Mouse (Mus musculus): ENCODE results near the gene Galnt18.

The Galnt18 gene

GRCm38 (mm10) chr7:111771251-111771801 is 8.5 kb downstream of the Galnt18 start:
- DNase-seq (ENCODE audit: low spot score in 2 of 2), result no peak

DNA sequence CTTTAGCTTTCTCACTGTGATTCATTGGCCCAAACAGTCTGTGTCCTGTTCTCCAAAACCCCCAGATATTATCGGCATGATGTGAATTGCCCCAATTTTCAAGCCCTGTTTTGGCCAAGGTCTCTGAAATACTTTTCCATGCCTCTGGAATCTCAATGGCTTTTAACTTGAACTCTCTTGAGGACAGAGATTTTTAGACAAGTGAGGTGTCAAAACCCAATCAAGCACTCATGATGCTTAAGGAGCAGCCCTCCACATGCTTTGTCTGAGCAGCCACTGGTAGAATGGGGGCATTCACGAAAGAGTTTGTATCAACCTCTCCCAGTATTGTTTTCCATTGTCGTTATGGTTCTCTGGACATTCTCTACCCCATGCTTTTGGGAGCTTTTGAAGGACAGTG is 9.2 kb downstream of the Galnt18 start:
- DNase-seq (ENCODE audit: low spot score in 2 of 2), result no peak

DNA sequence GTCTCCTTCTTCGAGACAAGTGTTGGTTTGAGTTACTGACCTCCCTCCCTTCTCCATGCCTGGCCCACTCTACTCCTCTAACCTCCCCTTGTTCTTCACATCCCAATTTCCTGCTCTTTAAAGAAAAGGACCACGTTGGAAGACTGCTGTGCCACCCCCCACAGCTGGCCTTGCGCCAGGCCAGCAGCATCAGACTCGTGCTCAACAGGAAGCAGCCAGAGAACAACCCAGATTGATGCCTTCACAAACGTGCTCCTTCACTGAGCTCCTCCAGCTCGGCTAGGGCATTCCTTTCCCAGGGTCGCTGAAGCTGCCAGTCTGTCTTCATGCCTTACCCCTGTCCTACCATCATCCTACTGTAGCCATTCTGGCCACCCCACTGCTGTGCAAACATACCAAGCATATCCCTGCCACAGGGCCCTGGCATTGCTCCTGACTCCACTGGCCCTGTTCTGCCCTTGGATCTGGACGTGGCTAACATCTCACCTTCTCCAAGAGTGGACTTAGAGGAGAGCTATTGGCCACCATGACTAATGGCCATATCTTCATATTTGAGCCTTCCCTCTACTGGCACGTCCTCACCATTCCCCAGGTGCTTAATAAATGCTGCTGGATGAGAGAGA is 13.5 kb downstream of the Galnt18 start:
- DNase-seq (ENCODE audit: low spot score in 2 of 2), result no peak

- no peak for DNase-seq (ENCODE audit: low spot score in 2 of 2)
Observed at GRCm38 (mm10) chr7:111762754-111763153, 17.0 kb downstream of the Galnt18 start.

- DNase-seq (ENCODE audit: low spot score in 2 of 2), result peak; percentile 37 to 54
Observed at GRCm38 (mm10) chr7:111748571-111749071, 31.2 kb downstream of the Galnt18 start.

- DNase-seq (ENCODE audit: low spot score in 2 of 2), result no peak
Observed at GRCm38 (mm10) chr7:111744770-111745169, 35.0 kb downstream of the Galnt18 start.

GRCm38 (mm10) chr7:111741595-111741994 is 38.2 kb downstream of the Galnt18 start:
- DNase-seq (ENCODE audit: low spot score in 2 of 2), result no peak

- DNase-seq (ENCODE audit: low spot score in 2 of 2), result no peak
Observed at GRCm38 (mm10) chr7:111740091-111740490, 39.7 kb downstream of the Galnt18 start.

GRCm38 (mm10) chr7:111739371-111739765 is 40.4 kb downstream of the Galnt18 start:
- no peak for DNase-seq (ENCODE audit: low spot score in 2 of 2)

DNA sequence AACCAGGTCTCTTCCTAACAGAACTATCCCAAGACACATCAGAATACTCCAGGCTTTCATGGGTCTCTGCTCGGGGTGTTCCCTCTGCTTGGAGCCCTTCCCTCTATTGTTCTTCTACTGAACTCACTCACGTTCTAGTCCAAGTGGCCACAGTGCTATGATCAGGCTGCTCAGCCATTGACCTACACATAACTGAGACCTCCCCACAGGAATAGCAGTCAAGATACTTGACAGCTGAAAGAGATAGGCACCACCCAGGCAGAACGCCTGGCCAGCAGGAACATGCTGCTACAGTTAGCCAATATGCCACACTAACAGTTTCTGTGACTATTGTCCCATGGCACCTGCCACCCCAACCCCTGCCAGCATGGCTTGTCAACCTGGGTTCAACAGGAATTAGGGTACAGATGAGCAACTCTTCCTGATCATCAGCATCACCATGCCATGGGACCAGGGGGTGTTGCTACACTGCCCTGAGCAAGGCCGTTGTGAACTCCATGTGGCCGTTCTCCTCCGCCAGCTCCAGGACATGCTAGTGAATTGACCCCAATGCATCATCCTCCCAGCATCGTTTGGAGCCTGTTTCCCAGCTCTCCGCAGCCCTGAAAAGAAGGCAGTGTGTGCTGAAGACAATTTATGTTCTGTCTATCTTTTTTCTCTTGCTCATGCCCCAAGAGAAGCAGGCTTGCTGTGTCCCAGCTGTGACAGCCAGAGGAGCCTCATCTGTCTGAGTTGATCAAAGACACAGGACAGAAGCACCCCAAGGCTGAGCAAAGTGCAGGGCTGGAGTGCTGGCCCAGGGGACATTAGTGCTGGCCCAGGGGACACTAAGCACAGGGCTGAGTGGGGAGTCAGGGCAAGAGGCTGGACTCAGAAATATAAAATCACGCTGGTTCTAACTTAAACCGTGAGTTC is 41.1 kb downstream of the Galnt18 start:
- DNase-seq (ENCODE audit: low spot score in 2 of 2), result no peak

- peak in 1 of 2 experiments; percentile 28 for DNase-seq (ENCODE audit: low spot score in 2 of 2)
Observed at GRCm38 (mm10) chr7:111737426-111737825, 42.4 kb downstream of the Galnt18 start.

- peak in 1 of 2 experiments; percentile 21 for DNase-seq (ENCODE audit: low spot score in 2 of 2)
Observed at GRCm38 (mm10) chr7:111736365-111736764, 43.4 kb downstream of the Galnt18 start.

DNA sequence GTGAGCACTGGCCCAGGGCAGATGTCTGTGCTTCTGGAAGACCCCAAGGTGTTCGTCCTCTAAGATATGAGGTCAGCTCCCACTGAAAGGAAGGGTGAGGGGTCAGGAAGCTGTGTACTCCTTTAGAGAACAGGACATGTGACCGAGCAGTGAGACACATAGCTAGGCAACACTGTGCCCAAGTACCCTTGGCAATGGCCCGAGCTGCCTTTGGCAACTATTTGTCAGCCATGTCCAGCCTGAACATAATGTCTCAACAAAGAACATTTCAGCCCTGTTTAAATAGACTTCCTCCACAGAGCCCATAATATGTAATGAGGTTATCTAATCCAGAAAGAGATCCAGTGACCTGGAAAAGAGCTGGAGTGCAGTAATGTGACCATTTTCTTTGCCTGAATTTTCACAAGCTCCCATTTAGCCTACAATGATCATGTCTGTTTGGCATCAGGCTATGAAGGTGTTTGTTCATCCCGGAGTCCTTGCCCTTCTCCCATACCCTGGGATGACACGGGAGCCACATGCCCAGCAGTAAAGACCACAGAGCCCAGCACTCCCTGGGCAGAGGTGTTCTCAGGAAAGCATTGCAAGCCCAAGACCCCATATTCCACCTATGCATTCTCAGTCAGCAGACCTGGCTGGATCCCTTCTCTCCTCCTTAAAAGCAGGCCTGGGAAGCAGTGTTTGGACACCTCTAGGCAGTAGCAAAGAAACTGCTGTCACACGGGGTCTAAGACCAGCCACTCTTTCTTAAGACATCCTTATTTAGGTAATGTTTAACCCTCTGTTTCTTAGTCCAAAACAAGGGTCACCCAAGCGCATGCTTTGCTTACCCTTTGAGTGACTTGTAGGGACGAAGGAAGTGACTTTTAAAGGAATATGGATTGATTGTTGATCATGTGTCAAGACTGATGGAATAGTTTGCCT is 49.2 kb downstream of the Galnt18 start:
- DNase-seq (ENCODE audit: low spot score in 2 of 2), result no peak

DNA sequence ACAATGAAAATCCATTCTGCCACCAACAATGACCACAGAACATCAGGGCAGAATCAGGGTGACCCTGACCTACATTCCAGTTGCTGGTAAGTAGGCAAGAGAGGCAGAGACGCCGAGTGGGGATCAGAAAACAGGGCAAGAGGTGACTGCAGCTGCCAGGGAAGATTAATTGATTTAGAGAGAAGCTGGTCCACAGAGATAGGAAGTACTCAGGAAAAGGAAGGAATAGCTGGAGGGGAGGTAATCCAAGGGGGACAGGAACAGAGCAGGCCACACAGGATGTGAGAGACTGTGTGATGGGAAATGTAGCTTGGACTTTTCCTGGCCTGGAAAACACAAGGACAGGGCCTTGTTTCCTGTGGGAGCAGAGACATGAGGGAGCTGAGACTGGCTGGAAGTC is 52.8 kb downstream of the Galnt18 start:
- DNase-seq (ENCODE audit: low spot score in 2 of 2), result no peak

GRCm38 (mm10) chr7:111724730-111725129 is 55.0 kb downstream of the Galnt18 start:
- DNase-seq (ENCODE audit: low spot score in 2 of 2), result no peak

GRCm38 (mm10) chr7:111724004-111724403 is 55.8 kb downstream of the Galnt18 start:
- DNase-seq (ENCODE audit: low spot score in 2 of 2), result no peak

GRCm38 (mm10) chr7:111721308-111721698 is 58.5 kb downstream of the Galnt18 start:
- no peak for DNase-seq (ENCODE audit: low spot score in 2 of 2)

DNA sequence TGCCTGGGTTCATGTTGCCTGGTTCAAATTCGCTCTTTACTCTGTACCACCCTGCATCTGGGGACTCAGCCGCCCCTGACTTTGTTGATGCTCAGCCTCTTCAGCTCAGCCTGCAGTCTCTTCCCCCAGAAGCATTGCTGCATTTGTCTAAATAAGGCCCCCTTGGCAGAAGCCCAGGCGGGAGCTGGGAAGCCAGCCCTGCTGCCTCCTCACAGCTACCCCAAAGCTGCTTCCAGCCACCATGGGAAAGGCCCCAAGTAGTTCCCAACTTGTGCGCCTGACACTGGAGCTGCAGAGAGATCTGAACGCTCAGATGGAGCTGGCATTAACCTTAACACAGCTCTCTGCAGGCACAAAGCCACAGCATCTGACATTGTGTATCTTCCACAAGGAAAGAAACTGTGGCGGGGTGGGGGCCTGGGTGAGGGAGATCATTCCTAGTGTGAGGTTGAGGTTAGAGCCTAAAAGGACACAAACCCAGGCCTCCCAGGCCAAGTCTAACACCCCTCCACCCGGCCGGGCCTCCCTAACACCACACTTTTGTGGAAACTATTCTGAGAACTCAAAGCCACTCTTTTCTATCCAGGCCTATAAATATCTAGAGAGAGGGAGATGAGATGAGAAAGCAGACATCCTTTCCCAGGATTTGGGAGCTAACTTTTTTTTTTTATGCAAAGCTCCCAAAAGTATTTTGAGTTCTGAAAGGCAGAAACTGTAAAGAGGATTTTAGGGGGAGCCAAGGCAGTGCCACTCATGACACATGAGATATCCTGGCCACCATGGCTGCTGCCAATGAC is 59.1 kb downstream of the Galnt18 start:
- DNase-seq (ENCODE audit: low spot score in 2 of 2), result peak; percentile 71 to 81

- DNase-seq (ENCODE audit: low spot score in 2 of 2), result no peak
Observed at GRCm38 (mm10) chr7:111718900-111719299, 60.9 kb downstream of the Galnt18 start.

DNA sequence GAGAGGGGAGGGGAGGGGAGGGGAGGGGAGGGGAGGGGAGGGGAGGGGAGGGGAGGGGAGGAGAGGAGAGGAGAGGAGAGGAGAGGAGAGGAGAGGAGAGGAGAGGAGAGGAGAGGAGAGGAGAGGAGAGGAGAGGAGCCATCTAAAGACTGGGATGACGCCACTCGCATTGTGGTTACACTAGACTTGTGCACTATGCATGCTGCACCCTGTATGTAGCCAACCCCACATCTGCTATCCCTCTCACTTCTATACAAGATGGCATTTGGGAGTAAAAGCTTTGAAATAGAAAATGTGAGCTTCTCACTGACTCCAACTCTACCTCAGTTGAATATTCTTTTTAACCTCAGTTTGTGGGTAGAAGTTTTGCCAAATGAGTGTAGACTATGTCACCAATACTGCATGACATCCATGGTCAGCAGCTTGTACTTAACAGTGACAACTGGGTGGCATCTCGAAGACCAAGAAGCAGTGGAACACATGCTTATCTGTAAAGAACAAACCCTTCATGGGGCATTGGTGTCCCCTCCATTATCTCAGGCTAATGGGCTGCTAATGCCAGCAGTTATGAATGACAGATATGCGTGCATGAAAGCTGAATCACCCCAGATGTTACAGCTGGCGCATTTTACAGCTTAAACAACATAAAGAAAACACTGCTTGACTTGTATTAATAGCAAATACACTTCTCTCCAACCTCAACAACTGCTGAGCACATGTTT is 65.0 kb downstream of the Galnt18 start:
- no peak for DNase-seq (ENCODE audit: low spot score in 2 of 2)

All from frontal cortex, postnatal 36 days (tissue).